Mouse (Mus musculus) forebrain, embryonic 14.5 days (tissue): Measurements from ENCODE around the gene Olfr12. TPM values are rescaled to one million over a fixed set of nuclear protein-coding genes. Genes with fewer than 3 reads are reported as not detected.
A peak's percentile ranks its signal among the peaks of the same experiment; 100 is the strongest.

Source experiments
- ATAC-seq: fragments of 200-750 bp; cut with Nextera tagmentation; 2 replicates; pipeline ENCODE4 v1.8.0; 2017; ENCODE audit warnings: mild to moderate bottlenecking, moderate library complexity
- DNase-seq: peaks from one replicate; pipeline ENCODE4 v3.0.0-alpha.2; 2015; ENCODE audit warnings: low spot score
- H3K27ac ChIP-seq: fragments of 300-500 bp; sonication (generic); 2 replicates; pipeline ENCODE4 v1.5.1; 2014; ENCODE audit warnings: low read depth, mild to moderate bottlenecking, control low read depth, low read length, moderate library complexity
- H3K27me3 ChIP-seq: fragments of 300-500 bp; sonication (generic); replicated peaks from 2 replicates; pipeline ENCODE4 v1.6.1; 2014; ENCODE audit warnings: low read length, control low read depth, mixed read lengths; ENCODE audit not compliant: control insufficient read depth, insufficient read depth
- H3K36me3 ChIP-seq: fragments of 300-500 bp; sonication (generic); 2 replicates; pipeline ENCODE4 v1.6.1; 2014; ENCODE audit warnings: low read length, control low read depth; ENCODE audit not compliant: control insufficient read depth, insufficient read depth
- H3K4me1 ChIP-seq: fragments of 300-500 bp; sonication (generic); 2 replicates; pipeline ENCODE4 v1.6.1; 2014; ENCODE audit warnings: antibody characterized with exemption, low read length, control low read depth; ENCODE audit not compliant: control insufficient read depth, insufficient read depth
- H3K4me2 ChIP-seq: fragments of 300-500 bp; sonication (generic); 2 replicates; pipeline ENCODE4 v1.6.1; 2014; ENCODE audit warnings: mild to moderate bottlenecking, control low read depth, low read length
- H3K4me3 ChIP-seq: fragments of 300-500 bp; sonication (generic); 2 replicates; pipeline ENCODE4 v1.5.1; 2014; ENCODE audit warnings: low read depth, low read length, control low read depth
- H3K9ac ChIP-seq: fragments of 300-500 bp; sonication (generic); 2 replicates; pipeline ENCODE4 v1.6.1; 2014; ENCODE audit warnings: mild to moderate bottlenecking, low read length, control low read depth, moderate library complexity
- H3K9me3 ChIP-seq: fragments of 300-500 bp; sonication (generic); replicated peaks from 2 replicates; pipeline ENCODE4 v1.6.1; 2016; ENCODE audit warnings: low read length, control low read depth, mixed read lengths; ENCODE audit not compliant: control insufficient read depth
- WGBS: fragments of 180-500 bp; shearing (Covaris S2); extraction: QIAGEN DNeasy Blood & Tissue Kit; methylation state at CpG from one replicate; pipeline ENCODE4 v1.1.7; 2014; 5-methylcytosine and 5-hydroxymethylcytosine counted together
- polyA plus RNA-seq: library from polyadenylated mRNA; unstranded; fragments of >200 nt; fragmentation: Nextera tagmentation; extraction: Ambion mirVana; gene quantifications from 2 replicates; pipeline ENCODE4 v1.2.1, GENCODE M21; 2014

Olfr12 gene
- polyA plus RNA-seq, 1 experiment from 2014 or later = not detected

DNA sequence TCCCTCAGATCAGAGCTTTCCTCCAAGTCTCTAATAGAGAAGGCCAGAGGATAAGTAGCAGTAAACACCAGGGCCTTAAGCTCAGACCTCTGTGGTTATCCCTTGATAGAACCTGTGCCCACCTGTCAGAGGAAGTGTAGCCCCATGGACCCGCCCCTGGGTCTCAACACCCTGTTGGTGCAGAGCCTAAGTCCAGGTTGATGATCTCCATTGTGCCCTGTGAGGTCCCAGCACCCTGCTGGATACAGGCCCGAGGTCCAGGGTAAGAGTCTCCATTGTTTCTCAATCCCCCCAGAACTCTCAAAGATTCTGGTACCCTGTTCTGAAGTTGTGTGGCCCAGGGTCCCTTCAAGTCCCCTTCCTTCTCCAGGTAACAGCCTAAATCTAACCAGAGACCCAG lies 28.5 kb downstream of the Olfr12 start:
- Histone ChIP-seq H3K36me3 (no peaks in the 10 kb centered on the region), H3K27ac (no peak overlapping the region), H3K4me2 (no peak overlapping the region), H3K9ac (no peak overlapping the region), H3K27me3 (no peaks in the 10 kb centered on the region), H3K9me3 (no peaks in the 10 kb centered on the region), H3K4me1 (peaks cover 7% of the 10 kb centered on the region; the same call in 1 of the 2 replicates), H3K4me3 (no peak overlapping the region)
- no peak for ATAC-seq
- no peak for DNase-seq
- 45% methylated on average over 2 of the region's 2 CpGs for WGBS

DNA sequence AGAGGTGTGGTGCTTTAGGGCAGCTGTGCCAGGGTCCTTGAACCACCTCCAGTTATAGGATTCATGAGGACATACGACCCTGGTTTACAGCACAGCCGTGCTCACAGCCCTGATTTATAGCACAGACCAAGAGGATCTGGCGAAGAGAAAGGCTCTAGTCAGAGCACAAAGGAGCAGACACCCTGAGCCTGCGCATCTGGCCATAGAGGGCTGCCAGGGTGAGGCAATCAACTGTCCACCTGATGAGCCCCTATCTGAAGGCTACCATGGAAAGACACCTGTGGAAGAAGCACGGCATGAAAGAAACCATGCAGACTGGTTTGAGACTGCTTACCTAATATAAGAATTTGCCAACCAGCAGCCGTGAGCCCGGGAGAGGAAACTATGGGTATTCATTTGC lies 29.0 kb downstream of the Olfr12 start:
- H3K4me3 ChIP-seq = no peak overlapping the region
- DNase-seq = no peak
- no peaks in the 10 kb centered on the region for H3K9me3 ChIP-seq
- H3K36me3 ChIP-seq = no peaks in the 10 kb centered on the region
- no peak overlapping the region for H3K9ac ChIP-seq
- H3K4me2 ChIP-seq = no peak overlapping the region
- peaks cover 5% of the 10 kb centered on the region; the same call in 1 of the 2 replicates for H3K4me1 ChIP-seq
- H3K27me3 ChIP-seq = no peaks in the 10 kb centered on the region
- H3K27ac ChIP-seq = no peak overlapping the region
- no peak for ATAC-seq
- 90% methylated on average over 7 of the region's 7 CpGs for WGBS

GRCm38 (mm10) chr1:92647026-92647425 lies 29.4 kb downstream of the Olfr12 start:
- no peak overlapping the region for H3K27ac ChIP-seq
- H3K4me2 ChIP-seq = no peak overlapping the region
- no peaks in the 10 kb centered on the region for H3K9me3 ChIP-seq
- H3K27me3 ChIP-seq = no peaks in the 10 kb centered on the region
- H3K9ac ChIP-seq = no peak overlapping the region
- H3K4me1 ChIP-seq = peaks cover 4% of the 10 kb centered on the region
- no peak for ATAC-seq
- 67% methylated on average over 4 of the region's 4 CpGs for WGBS
- no peak overlapping the region for H3K4me3 ChIP-seq
- no peak for DNase-seq
- H3K36me3 ChIP-seq = no peaks in the 10 kb centered on the region

DNA sequence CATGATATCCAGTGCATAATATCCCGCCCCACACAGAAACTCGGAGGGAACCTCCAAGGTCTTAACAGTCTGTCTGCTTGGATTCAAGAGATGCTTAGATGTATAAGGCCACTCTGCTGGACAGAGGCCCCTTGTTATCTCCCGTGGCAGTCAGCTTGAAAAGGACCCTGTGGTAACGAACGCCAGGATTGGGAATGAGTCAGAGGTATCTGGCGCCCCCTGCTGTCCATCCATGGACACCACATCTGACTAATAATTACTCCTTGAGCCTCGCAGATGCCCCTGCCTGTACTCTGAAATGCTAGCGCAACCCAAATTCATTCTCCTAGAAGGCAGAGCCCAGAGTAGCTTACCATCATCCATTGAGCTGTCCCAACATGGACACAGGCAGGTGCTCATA lies 30.2 kb downstream of the Olfr12 start:
- no peaks in the 10 kb centered on the region for H3K9me3 ChIP-seq
- H3K4me1 ChIP-seq = no peaks in the 10 kb centered on the region; the same call in 1 of the 2 replicates
- H3K27ac ChIP-seq = no peak overlapping the region
- no peak overlapping the region for H3K4me3 ChIP-seq
- WGBS = 4% methylated on average over 8 of the region's 8 CpGs
- DNase-seq (peak; percentile 85), ATAC-seq (peak; percentile 73)
- no peaks in the 10 kb centered on the region for H3K27me3 ChIP-seq
- no peak overlapping the region for H3K4me2 ChIP-seq
- no peaks in the 10 kb centered on the region for H3K36me3 ChIP-seq
- H3K9ac ChIP-seq = no peak overlapping the region

- no peak overlapping the region for H3K4me3 ChIP-seq
- ATAC-seq (0 out of 2 replicates have a peak, but pooled peaks have one; percentile 33), DNase-seq (peak; percentile 5)
- no peaks in the 10 kb centered on the region for H3K9me3 ChIP-seq
- no peak overlapping the region for H3K9ac ChIP-seq
- H3K4me1 ChIP-seq = no peaks in the 10 kb centered on the region; the same call in 1 of the 2 replicates
- no peaks in the 10 kb centered on the region for H3K36me3 ChIP-seq
- H3K27me3 ChIP-seq = no peaks in the 10 kb centered on the region
- H3K4me2 ChIP-seq = no peak overlapping the region
- H3K27ac ChIP-seq = no peak overlapping the region
- WGBS = 56% methylated on average over 10 of the region's 10 CpGs
These were observed 30.6 kb downstream of the Olfr12 start for GRCm38 (mm10) chr1:92648197-92648596.

DNA sequence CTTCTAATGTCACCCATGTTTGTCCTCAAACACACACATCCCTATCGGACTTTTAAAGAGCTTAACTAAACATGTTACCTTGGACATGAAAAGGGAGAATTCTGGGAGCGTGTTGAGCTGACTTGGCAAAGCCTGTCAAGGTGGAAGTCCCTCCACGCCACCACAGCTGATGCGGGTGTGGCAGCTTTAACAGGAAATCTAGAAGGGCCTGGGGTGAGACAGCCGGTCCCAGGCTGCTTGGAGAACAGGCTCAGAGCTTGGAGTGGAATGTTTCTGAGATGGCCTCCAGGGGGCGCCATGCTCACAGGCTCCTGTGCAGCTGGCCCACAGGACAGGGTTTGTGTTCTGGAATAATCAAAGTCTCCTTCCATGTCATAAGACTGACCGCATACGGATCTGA lies 31.1 kb downstream of the Olfr12 start, which contains the start of gene Otos:
Gene Otos (minus strand): TSS at position 169 of the 400 bp plus-strand sequence.
- Histone ChIP-seq H3K27me3 (no peaks in the 10 kb centered on the region), H3K9ac (no peak within 1 kb of the TSS), H3K4me2 (no peak within 1 kb of the TSS), H3K9me3 (no peaks in the 10 kb centered on the region), H3K36me3 (no peaks in the 10 kb centered on the region), H3K4me3 (no peak within 1 kb of the TSS), H3K27ac (no peak within 1 kb of the TSS), H3K4me1 (no peaks in the 10 kb centered on the region; the same call in 1 of the 2 replicates)
- peak; percentile 67 for ATAC-seq
- peak; percentile 79 for DNase-seq
- WGBS = 26% methylated on average over 8 of the region's 8 CpGs

DNA sequence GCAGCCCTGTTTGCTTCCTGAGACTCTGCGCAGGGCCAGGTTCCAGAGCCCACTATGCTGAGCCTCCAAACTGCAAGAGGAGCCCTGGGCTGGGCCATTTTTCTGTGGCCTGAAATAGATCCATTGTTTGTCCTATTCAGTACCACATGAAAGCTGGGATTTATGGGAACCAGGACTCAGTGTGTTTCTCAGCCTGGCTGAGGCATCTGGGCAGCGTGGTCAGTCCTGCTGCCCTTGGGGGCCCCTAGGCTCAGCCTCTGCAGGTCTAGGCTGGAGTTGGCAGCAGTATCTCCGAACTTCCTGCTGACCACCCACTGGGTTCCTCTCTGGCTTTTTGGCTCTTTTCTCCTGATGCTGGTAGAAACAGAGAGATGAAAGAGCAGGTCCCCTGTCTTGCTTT lies 33.9 kb downstream of the Olfr12 start:
- peak; percentile 3 for DNase-seq
- no peaks in the 10 kb centered on the region; the same call in 1 of the 2 replicates for H3K4me1 ChIP-seq
- H3K4me3 ChIP-seq = no peak overlapping the region
- 56% methylated on average over 3 of the region's 3 CpGs for WGBS
- no peaks in the 10 kb centered on the region for H3K36me3 ChIP-seq
- no peak overlapping the region for H3K27ac ChIP-seq
- H3K27me3 ChIP-seq = no peaks in the 10 kb centered on the region
- no peak for ATAC-seq
- peak overlapping the region; percentile 22; the same call in 1 of the 2 replicates for H3K9ac ChIP-seq
- H3K4me2 ChIP-seq = no peak overlapping the region
- H3K9me3 ChIP-seq = no peaks in the 10 kb centered on the region

DNA sequence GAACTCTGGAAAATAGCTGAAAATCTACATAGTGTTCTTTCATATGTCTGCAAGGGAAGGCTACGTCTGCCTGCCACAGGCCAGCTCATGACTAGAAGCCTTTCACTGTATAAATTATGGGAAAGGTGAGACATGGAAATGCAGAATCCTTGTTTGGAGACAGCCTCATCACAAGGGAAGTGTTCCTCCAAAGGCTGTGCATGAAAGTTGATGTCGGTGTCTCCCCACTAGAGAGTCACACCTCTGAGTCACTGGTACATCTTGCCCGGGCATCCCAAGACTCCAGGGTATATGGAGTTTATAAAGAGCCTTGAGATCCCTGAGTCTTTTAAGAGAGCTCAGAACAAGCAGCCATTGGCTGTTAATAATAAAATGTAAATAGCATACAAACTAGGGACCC lies 35.6 kb downstream of the Olfr12 start:
- Histone ChIP-seq H3K9ac (no peak overlapping the region), H3K27me3 (no peaks in the 10 kb centered on the region), H3K4me2 (no peak overlapping the region), H3K27ac (no peak overlapping the region), H3K4me3 (no peak overlapping the region), H3K9me3 (no peaks in the 10 kb centered on the region), H3K36me3 (no peaks in the 10 kb centered on the region), H3K4me1 (no peaks in the 10 kb centered on the region; the same call in 1 of the 2 replicates)
- no peak for ATAC-seq
- no peak for DNase-seq
- 90% methylated on average over 3 of the region's 3 CpGs for WGBS

- WGBS = 78% methylated on average over 2 of the region's 2 CpGs
- Histone ChIP-seq H3K36me3 (no peaks in the 10 kb centered on the region), H3K4me3 (no peak overlapping the region), H3K4me1 (no peaks in the 10 kb centered on the region; the same call in 1 of the 2 replicates), H3K27ac (no peak overlapping the region), H3K27me3 (no peaks in the 10 kb centered on the region), H3K9me3 (no peaks in the 10 kb centered on the region), H3K9ac (no peak overlapping the region), H3K4me2 (no peak overlapping the region)
- no peak for DNase-seq
- no peak for ATAC-seq
These were observed 37.1 kb downstream of the Olfr12 start for GRCm38 (mm10) chr1:92654676-92655075.
